8 mouse cellular contexts compared by ENCODE assay signal in the genomic region with DNA sequence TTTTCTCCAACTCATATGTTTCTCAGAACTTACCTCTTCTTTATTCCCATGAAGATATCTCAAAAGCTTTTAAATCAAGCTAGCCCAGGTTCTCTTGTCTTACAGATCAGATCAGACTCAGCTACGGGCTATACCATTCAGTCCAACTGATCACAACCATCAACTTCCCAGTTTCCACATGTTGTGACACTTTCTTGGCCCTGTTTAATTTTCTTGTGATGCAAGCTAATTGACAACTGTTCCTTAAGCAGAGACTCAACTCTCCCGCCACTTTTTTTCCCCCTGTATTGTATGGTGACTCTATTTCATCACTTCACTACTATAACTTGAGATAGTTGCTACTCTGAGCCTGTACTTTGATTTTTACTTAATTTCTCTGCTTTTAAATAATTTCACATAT. TPM values are rescaled to one million over a fixed set of nuclear protein-coding genes. Genes with fewer than 3 reads are reported as not detected.
DNase-seq lines count a peak whose midpoint lies in the region; ATAC-seq and TF ChIP-seq lines count a peak whose summit lies in the region.

No protein-coding gene starts in this region.

- H3K4me2 ChIP-seq in forebrain, embryonic 12.5 days: peak overlapping the region; percentile 89
- H3K4me2 ChIP-seq in limb, embryonic 11.5 days (ENCODE audit: low read depth, severe bottlenecking): peak overlapping the region; percentile 31
- H3K4me2 ChIP-seq in neural tube, embryonic 13.5 days: peak overlapping the region; percentile 76

- no peaks in the 10 kb centered on the region for H3K9me3 ChIP-seq in forebrain, embryonic 12.5 days
- H3K9me3 ChIP-seq in limb, embryonic 11.5 days (ENCODE audit: control insufficient read depth, low read length): no peaks in the 10 kb centered on the region
- H3K9me3 ChIP-seq in neural tube, embryonic 13.5 days: no peaks in the 10 kb centered on the region

- TF ChIP-seq CTCF in layer of hippocampus, adult 2 months (conservative IDR thresholded peaks at IDR 0.05): no peak

- no peaks in the 10 kb centered on the region for H3K36me3 ChIP-seq in forebrain, embryonic 12.5 days (replicated peaks)
- no peaks in the 10 kb centered on the region for H3K36me3 ChIP-seq in limb, embryonic 11.5 days (ENCODE audit: control insufficient read depth, insufficient read depth, low read length)
- H3K36me3 ChIP-seq in neural tube, embryonic 13.5 days: no peaks in the 10 kb centered on the region

- peak; percentile 31; the same call in 1 of the 2 replicates for ATAC-seq in forebrain, embryonic 12.5 days (ENCODE audit: low FRiP score)
- ATAC-seq in limb, embryonic 11.5 days (ENCODE audit: insufficient number of reproducible peaks, low FRiP score, low TSS enrichment, low read depth): 0 out of 2 replicates have a peak, but pooled peaks have one; percentile 7
- ATAC-seq in neural tube, embryonic 13.5 days (ENCODE audit: low read depth): no peak

- peaks cover 20% of the 10 kb centered on the region; the same call in 1 of the 2 replicates for H3K27me3 ChIP-seq in forebrain, embryonic 12.5 days
- no peaks in the 10 kb centered on the region for H3K27me3 ChIP-seq in limb, embryonic 11.5 days (ENCODE audit: control insufficient read depth, insufficient read depth, low read length)
- H3K27me3 ChIP-seq in neural tube, embryonic 13.5 days: 0 out of 2 replicates have a peak, but pooled peaks cover 3% of the 10 kb centered on the region

- WGBS in forebrain, embryonic 12.5 days: 36% methylated on average over 2 of the region's 2 CpGs
- 46% methylated on average over 2 of the region's 2 CpGs for WGBS in limb, embryonic 11.5 days
- 47% methylated on average over 2 of the region's 2 CpGs for WGBS in neural tube, embryonic 13.5 days

- H3K27ac ChIP-seq in layer of hippocampus, adult 2 months: no peak overlapping the region
- H3K27ac ChIP-seq in forebrain, embryonic 12.5 days: no peak overlapping the region
- no peak overlapping the region for H3K27ac ChIP-seq in limb, embryonic 11.5 days (replicated peaks; ENCODE audit: low read depth, low read length)
- H3K27ac ChIP-seq in neural tube, embryonic 13.5 days (replicated peaks): no peak overlapping the region

- H3K9ac ChIP-seq in forebrain, embryonic 12.5 days: 0 out of 2 replicates have a peak overlapping the region, but pooled peaks have one; percentile 7
- H3K9ac ChIP-seq in limb, embryonic 11.5 days (ENCODE audit: low read length): no peak overlapping the region
- no peak overlapping the region for H3K9ac ChIP-seq in neural tube, embryonic 13.5 days

- peak overlapping the region; percentile 76 for H3K4me3 ChIP-seq in layer of hippocampus, adult 2 months
- peak overlapping the region; percentile 56 for H3K4me3 ChIP-seq in forebrain, embryonic 12.5 days (replicated peaks)
- peak overlapping the region; percentile 12; the same call in 1 of the 2 replicates for H3K4me3 ChIP-seq in limb, embryonic 11.5 days (ENCODE audit: low read depth, low read length)
- peak overlapping the region; percentile 66 for H3K4me3 ChIP-seq in neural tube, embryonic 13.5 days

- no peak for DNase-seq in layer of hippocampus, adult 2 months (ENCODE audit: low spot score in 2 of 2)
- DNase-seq in layer of hippocampus, adult 11-12 months (ENCODE audit: low spot score): no peak
- no peak for DNase-seq in limb, embryonic 11.5 days (ENCODE audit: low spot score)
- no peak for DNase-seq in frontal cortex, postnatal 36 days (ENCODE audit: low spot score in 2 of 2)
- no peak for DNase-seq in right cerebral cortex, adult 18-20 months
- no peak for DNase-seq in adipocyte (ENCODE audit: low spot score)

- H3K4me1 ChIP-seq in forebrain, embryonic 12.5 days: peaks cover 8% of the 10 kb centered on the region
- H3K4me1 ChIP-seq in limb, embryonic 11.5 days (ENCODE audit: control insufficient read depth, insufficient read depth, low read length): no peaks in the 10 kb centered on the region
- H3K4me1 ChIP-seq in neural tube, embryonic 13.5 days (replicated peaks): peaks cover 19% of the 10 kb centered on the region

RNA-seq across cellular contexts. Expression of a gene that starts 15.9 kb away (rescaled TPM):
- total RNA-seq in layer of hippocampus, adult 2 months (2021): not detected
- not detected in 2 replicates for polyA plus RNA-seq in forebrain, embryonic 12.5 days (2016; fragmentation: Nextera tagmentation; extraction: Ambion mirVana)
- not detected in 2 replicates for polyA plus RNA-seq in limb, embryonic 11.5 days (2014; fragmentation: Nextera tagmentation; extraction: Ambion mirVana)
- not detected in 2 replicates for polyA plus RNA-seq in neural tube, embryonic 13.5 days (2015; fragmentation: Nextera tagmentation; extraction: Ambion mirVana)

RNA-seq across cellular contexts. Expression of a gene that starts 17.7 kb away (rescaled TPM):
- 10 to 100 TPM; 38.7 to 39.9 TPM for total RNA-seq in layer of hippocampus, adult 2 months (2021)
- polyA plus RNA-seq in forebrain, embryonic 12.5 days (2016; fragmentation: Nextera tagmentation; extraction: Ambion mirVana): 132 and 153 TPM in 2 replicates
- polyA plus RNA-seq in limb, embryonic 11.5 days (2014; fragmentation: Nextera tagmentation; extraction: Ambion mirVana): 183 and 190 TPM in 2 replicates
- 82.9 and 88.9 TPM in 2 replicates for polyA plus RNA-seq in neural tube, embryonic 13.5 days (2015; fragmentation: Nextera tagmentation; extraction: Ambion mirVana)

RNA-seq across cellular contexts. Expression of a gene that starts 32.2 kb away (rescaled TPM):
- not detected for total RNA-seq in layer of hippocampus, adult 2 months (2021)
- not detected in 2 replicates for polyA plus RNA-seq in forebrain, embryonic 12.5 days (2016; fragmentation: Nextera tagmentation; extraction: Ambion mirVana)
- not detected in 2 replicates for polyA plus RNA-seq in limb, embryonic 11.5 days (2014; fragmentation: Nextera tagmentation; extraction: Ambion mirVana)
- polyA plus RNA-seq in neural tube, embryonic 13.5 days (2015; fragmentation: Nextera tagmentation; extraction: Ambion mirVana): not detected in 2 replicates

RNA-seq across cellular contexts. Expression of a gene that starts 50.3 kb away (rescaled TPM):
- total RNA-seq in layer of hippocampus, adult 2 months (2021): not detected
- polyA plus RNA-seq in forebrain, embryonic 12.5 days (2016; fragmentation: Nextera tagmentation; extraction: Ambion mirVana): not detected in 2 replicates
- polyA plus RNA-seq in limb, embryonic 11.5 days (2014; fragmentation: Nextera tagmentation; extraction: Ambion mirVana): not detected in 2 replicates
- polyA plus RNA-seq in neural tube, embryonic 13.5 days (2015; fragmentation: Nextera tagmentation; extraction: Ambion mirVana): not detected in 2 replicates

Comparison
In these comparisons a context has a peak if more than half of its experiments do, and no peak if none do; other contexts are left out.
1. H3K4me3 ChIP-seq: peak in every context shown above with its lines; median percentile 76 in layer of hippocampus, adult 2 months; 66 in neural tube, embryonic 13.5 days; 56 in forebrain, embryonic 12.5 days; 12 in limb, embryonic 11.5 days.
2. H3K4me2 ChIP-seq: peak in every context shown above with its lines; median percentile 89 in forebrain, embryonic 12.5 days; 76 in neural tube, embryonic 13.5 days; 31 in limb, embryonic 11.5 days.